Mouse (Mus musculus) 416B (cell line): ENCODE data around the gene Shisa4.
"Not testable (repeated sequence)": the region's sequence is repeated elsewhere in the genome, so short reads cannot be mapped to it uniquely, and the experiment has no call there.

Source experiments
- DNase-seq: peaks from one replicate; pipeline ENCODE4 v3.0.0; 2011; ENCODE audit warnings: low read depth

Gene Shisa4

DNA sequence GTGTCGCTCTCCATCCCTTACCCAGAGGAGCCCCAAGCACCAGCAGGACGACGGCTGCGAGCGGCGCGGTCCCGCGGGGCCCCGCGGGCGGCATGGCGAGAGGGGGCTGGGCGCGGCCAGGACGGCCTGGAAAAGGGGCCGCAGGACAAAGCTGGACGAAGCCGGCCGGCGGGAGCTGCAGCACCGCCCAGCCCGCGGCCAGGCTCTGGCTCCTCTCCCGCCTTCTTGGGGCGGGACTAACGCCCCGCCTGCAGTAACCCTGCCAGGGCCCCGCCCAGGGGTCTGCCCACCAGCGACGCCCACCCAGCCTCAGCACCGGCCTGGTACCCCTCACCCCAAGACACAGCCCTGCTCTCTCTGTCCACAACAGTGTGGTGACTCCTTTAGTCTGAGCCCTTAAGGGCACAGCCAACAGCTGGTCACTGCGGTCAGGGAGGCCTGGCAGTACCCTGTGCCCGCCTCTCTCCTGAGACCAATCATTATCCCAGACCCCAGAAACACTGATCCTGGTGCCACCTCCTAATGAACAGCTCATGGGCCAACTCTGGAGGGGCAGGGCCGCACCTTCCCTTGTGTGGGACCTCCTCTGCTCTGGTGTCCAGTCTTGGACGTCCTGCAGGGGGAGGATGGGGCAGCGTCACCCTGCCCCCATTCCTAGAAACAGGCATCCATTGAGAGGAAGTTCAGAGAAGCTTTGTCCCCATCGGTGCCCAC, at the start of gene Shisa4:
Shisa4 (minus strand) TSS at position 370 of the 714 bp plus-strand sequence.
- no peak for DNase-seq

DNA sequence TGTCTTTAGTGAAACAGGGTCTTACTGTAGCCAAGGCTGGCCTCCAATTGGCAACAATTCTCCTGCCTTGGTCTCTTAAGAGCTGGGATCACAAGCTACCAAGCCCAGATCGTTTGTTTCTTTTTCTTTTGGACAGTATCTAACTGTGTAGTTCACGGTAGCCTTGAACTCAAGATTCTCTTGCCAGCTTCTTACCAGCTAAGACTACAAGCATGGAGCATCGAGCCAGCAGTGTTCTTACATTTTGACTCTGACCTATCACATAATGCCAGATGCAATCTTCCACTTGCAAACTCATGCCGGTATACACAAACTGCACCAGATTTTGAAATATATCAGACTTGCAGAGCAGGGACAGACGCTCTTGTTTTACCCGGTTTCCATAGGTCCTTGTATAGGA, 47.7 kb upstream of the Shisa4 start:
- no peak for DNase-seq

DNA sequence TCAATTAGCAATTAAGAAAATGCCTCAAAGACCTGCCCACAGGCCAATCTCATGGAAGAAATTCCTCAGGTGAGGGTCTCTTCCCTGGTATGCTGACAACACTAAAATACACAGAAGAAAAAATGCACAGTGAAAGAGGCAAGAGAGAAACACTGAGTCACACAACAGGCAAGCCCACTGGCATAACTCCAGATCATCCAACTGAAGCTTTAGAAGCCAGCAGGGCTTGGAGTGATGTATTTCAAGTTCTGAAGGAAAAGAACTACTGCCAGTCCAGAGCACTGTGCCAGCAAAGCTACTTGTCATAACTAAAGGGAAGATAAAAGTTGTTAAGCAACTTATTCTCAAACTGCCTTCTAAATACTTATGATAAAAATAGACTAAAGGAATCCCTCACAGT, 39.0 kb upstream of the Shisa4 start:
- no peak for DNase-seq

DNA sequence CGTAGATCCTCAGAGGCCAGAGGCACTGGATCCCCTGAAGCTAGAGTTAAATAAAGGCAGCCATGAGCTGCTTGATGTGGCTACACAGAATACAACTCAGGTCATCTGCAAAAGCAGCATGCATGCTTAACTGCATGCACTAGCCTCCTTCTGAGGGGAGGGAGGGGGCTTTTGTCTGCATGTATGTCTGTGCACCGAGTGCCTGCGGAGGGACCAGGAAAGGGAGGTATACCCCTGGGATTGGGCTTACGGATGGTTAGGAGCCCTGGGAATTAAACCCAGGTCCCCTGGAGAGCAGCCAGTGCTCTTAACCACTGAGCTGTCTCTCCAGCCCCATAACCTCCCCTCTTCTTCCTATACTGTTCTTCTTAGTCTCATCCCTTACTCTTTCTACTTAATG, 37.1 kb upstream of the Shisa4 start:
- no peak for DNase-seq

GRCm38 (mm10) chr1:135410967-135411366, 35.9 kb upstream of the Shisa4 start:
- DNase-seq, result peak; percentile 91

- DNase-seq, result no peak
Observed at GRCm38 (mm10) chr1:135408973-135409372, 33.9 kb upstream of the Shisa4 start.

DNA sequence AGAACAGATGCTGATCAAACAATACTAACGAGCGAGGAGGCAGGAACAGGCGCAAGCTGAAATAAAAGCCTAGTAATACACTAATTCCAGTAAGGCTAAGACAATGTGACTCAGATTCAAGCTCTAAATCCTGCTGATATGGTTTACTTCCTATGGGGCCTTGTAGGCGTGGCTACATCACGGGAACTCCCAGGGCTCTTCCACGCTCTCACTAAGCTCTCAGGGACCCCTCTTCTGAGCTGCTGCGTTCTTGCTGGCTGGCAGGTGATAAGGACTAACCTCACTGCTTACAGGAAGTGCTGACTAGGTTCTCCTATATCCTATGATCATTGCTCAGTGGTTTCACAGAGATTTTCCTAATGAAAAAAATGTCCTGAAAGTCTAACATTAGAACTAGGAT, 30.3 kb upstream of the Shisa4 start:
- no peak for DNase-seq

GRCm38 (mm10) chr1:135401452-135402110, 26.5 kb upstream of the Shisa4 start:
- peak; percentile 54 for DNase-seq

- DNase-seq, result no peak
Observed at GRCm38 (mm10) chr1:135399466-135399865, 24.4 kb upstream of the Shisa4 start.

DNA sequence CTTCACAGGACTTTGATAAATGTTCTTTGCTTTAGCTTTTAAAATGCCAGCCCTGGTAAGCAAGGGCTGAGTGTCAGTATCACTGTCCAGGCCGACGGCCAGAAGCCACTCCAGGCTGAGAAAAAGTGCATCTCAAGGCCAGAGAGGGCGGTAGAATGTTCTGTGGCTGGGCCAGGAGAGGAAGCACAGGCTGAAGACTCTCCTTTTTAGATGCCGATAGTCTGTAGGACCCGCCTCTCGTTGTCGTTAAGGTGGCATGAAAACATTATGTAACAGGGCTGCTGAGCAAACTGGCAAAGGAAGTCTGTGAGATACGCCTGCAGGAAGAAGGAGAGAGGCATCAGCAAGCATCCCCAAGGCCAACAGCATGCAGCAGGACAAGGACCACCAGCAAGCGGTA, 10.1 kb upstream of the Shisa4 start:
- no peak for DNase-seq

- DNase-seq, result no peak
Observed at GRCm38 (mm10) chr1:135384171-135384570, 9.1 kb upstream of the Shisa4 start.

DNA sequence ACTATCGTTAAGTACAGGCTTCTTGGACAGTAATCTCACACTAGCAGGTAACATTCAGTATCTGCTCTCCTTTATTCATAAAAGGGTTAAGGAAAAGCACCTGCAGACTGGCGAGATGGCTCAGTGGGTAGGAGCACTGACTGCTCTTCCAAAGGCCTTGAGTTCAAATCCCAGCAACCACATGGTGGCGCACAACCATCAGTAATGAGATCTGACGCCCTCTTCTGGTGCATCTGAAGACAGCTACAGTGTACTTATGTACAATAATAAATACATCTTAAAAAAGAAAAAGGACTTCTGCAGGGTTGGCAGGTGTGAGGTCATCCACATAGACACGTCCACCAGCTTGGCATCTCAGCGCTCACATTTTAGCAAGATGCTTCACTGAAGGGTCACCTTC, 6.5 kb upstream of the Shisa4 start:
- not testable (repeated sequence) for DNase-seq

DNA sequence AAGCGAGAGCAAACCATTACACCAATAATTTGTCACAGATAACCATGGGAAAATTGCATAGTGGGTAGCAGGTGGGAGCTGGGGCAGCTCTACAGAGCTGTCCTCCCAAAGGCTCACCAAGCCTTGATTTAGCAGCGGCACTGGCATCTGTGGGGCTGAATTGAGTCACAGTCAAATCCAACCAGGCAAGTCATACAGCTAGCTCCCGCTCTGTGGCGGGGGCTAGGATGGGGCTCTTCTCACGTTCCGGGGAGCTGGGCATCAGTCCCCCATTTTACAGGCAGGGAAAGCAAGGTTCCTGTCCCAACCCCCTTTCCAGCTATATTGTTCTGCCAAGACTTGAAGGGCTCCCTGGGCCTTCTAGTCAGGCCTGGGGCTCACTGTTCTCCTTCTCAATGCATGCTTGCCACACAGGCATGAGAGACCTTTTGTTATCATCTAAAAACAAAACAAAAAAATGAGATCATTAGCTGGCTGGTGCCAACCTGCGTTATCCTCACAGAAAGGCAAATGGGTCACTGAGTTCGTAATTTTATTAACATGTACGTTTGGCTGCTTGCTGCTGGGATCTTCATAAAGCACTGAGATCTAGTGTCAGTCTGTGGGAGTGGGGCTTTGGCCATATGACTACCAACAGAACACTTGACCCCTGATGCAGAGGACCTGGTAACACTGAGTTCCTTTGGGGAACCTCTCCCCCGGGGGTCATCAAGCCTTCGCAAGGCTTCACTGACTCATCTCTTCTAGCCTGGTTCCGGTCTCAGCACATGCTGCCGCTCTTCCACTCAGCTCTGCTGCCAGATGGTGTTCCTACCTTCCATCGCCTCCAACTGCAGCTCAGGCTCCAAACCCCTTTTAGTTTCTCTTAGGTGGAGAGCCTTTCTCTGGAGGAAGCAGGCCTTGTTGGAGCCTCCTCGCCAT, 5.3 kb upstream of the Shisa4 start:
- no peak for DNase-seq

GRCm38 (mm10) chr1:135379048-135379447, 4.0 kb upstream of the Shisa4 start:
- peak; percentile 57 for DNase-seq

- no peak for DNase-seq
Observed at GRCm38 (mm10) chr1:135378576-135378975, 3.5 kb upstream of the Shisa4 start.

GRCm38 (mm10) chr1:135374175-135374867, 716 bp downstream of the Shisa4 start:
- DNase-seq, result no peak

- DNase-seq, result no peak
Observed at GRCm38 (mm10) chr1:135373171-135373677, 1.8 kb downstream of the Shisa4 start.

- no peak for DNase-seq
Observed at GRCm38 (mm10) chr1:135369415-135369814, 5.6 kb downstream of the Shisa4 start.

DNA sequence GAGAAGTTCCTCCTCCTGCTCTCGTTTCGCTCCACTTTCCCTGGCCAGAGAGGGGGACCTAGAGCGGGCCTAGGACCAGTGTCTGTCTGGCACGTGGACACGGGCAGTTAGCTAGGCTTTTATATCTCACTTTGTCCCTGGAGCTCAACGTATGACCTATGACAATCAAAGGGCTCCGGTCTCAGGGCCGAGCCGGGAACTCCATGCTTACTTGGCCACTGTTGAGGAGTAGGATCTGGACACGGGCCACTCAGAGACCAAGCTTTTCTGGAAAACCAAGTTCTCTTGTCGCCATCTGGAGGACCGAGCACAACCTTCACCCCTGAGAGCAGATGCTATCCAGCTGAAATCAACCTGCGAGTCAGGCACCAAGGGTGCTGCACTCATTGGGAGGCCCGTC, 6.1 kb downstream of the Shisa4 start:
- peak; percentile 72 for DNase-seq

- peak; percentile 87 for DNase-seq
Observed at GRCm38 (mm10) chr1:135368245-135368644, 6.8 kb downstream of the Shisa4 start.

DNA sequence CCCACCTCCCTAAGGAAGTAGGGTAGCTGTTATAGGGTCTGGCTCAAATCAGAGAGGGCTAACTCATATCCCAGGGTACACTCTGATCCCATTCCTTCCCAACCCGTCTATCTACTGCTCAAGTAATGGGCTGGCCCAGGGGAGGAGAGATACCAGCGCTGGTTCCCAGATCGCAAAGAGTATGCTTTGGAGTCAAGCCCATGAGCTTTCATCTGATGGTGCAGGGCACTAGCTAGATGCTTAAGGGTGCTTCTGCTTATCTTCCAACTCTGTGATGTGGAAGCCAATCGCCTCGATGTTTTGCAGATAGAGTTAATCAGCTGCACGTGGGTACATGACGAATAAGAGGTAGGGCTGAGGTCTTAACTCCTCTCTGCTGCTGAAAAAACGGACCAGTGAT, 7.4 kb downstream of the Shisa4 start:
- no peak for DNase-seq

DNA sequence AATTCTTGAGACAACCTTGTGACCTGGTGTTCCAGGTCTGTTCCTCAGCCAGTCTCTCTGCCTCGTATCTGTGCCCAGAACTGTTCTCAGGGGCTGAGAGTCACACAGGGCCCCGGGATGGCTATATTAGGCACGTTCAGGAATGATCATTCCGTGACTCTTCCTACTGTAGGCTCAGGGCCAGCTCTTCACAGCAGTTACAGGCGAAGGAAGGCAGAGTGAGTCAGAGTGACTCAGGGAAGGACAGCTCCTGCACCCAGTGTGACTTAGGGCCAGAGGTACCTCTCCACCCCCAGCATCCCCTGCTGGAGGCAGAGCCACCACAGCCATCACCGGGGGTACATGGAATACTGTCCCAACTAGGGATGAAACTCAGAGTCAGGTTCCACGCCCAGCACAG, 8.0 kb downstream of the Shisa4 start:
- DNase-seq, result peak; percentile 75
